Mouse (Mus musculus): ENCODE measurements around the gene Cryba2. TPM values are rescaled to one million over a fixed set of nuclear protein-coding genes. Genes with fewer than 3 reads are reported as not detected.
A peak's percentile ranks its signal among the peaks of the same experiment; 100 is the strongest.

Cryba2 gene
- not detected in 2 replicates for polyA plus RNA-seq (2012; ENCODE audit: insufficient read depth, insufficient read length, low replicate concordance, missing spikeins)

- Histone ChIP-seq H3K4me1 (ENCODE audit: control insufficient read depth, insufficient read depth, low read length) (peaks cover 18% of the 10 kb centered on the region), H3K4me3 (ENCODE audit: insufficient read depth, low read depth, low read length) (peak within 1 kb of the TSS; percentile 6), H3K27ac (ENCODE audit: insufficient read depth, low read depth, low read length) (no peak within 1 kb of the TSS)
- WGBS = 3% methylated on average over 25 of the region's 25 CpGs
- TF ChIP-seq CTCF (IDR thresholded peaks at IDR 0.05; ENCODE audit: insufficient read depth, low read depth, low read length) (peak; percentile 69; the same call in 1 of the 2 replicates), POLR2A (IDR thresholded peaks at IDR 0.05; ENCODE audit: insufficient read depth, low read depth, low read length) (no peak)
These were observed at the start of gene Cryba2 for GRCm38 (mm10) chr1:74893134-74893855. Gene Cryba2 (minus strand): TSS chr1:74893143.

- Histone ChIP-seq H3K4me3 (ENCODE audit: insufficient read depth, low read depth, low read length) (no peak overlapping the region), H3K27ac (ENCODE audit: insufficient read depth, low read depth, low read length) (no peak overlapping the region), H3K4me1 (ENCODE audit: control insufficient read depth, insufficient read depth, low read length) (no peaks in the 10 kb centered on the region)
- no peak for TF ChIP-seq CTCF (IDR thresholded peaks at IDR 0.05; ENCODE audit: insufficient read depth, low read depth, low read length)
- no peak for TF ChIP-seq POLR2A (IDR thresholded peaks at IDR 0.05; ENCODE audit: insufficient read depth, low read depth, low read length)
- 67% methylated on average over 12 of the region's 12 CpGs for WGBS
These were observed 48.9 kb upstream of the Cryba2 start for GRCm38 (mm10) chr1:74941651-74942360.

- TF ChIP-seq CTCF (IDR thresholded peaks at IDR 0.05; ENCODE audit: insufficient read depth, low read depth, low read length) (no peak), POLR2A (IDR thresholded peaks at IDR 0.05; ENCODE audit: insufficient read depth, low read depth, low read length) (no peak)
- Histone ChIP-seq H3K4me3 (ENCODE audit: insufficient read depth, low read depth, low read length) (no peak overlapping the region), H3K27ac (ENCODE audit: insufficient read depth, low read depth, low read length) (no peak overlapping the region), H3K4me1 (ENCODE audit: control insufficient read depth, insufficient read depth, low read length) (no peaks in the 10 kb centered on the region)
- 6% methylated on average over 3 of the region's 3 CpGs for WGBS
These were observed 46.8 kb upstream of the Cryba2 start for GRCm38 (mm10) chr1:74939762-74940161.

GRCm38 (mm10) chr1:74936221-74936830 lies 43.4 kb upstream of the Cryba2 start:
- H3K27ac ChIP-seq (ENCODE audit: insufficient read depth, low read depth, low read length) = no peak overlapping the region
- WGBS = 37% methylated on average over 12 of the region's 12 CpGs
- no peak overlapping the region for H3K4me3 ChIP-seq (ENCODE audit: insufficient read depth, low read depth, low read length)
- no peaks in the 10 kb centered on the region for H3K4me1 ChIP-seq (ENCODE audit: control insufficient read depth, insufficient read depth, low read length)
- TF ChIP-seq POLR2A (IDR thresholded peaks at IDR 0.05; ENCODE audit: insufficient read depth, low read depth, low read length) = no peak
- no peak for TF ChIP-seq CTCF (IDR thresholded peaks at IDR 0.05; ENCODE audit: insufficient read depth, low read depth, low read length)

GRCm38 (mm10) chr1:74935402-74935801 lies 42.5 kb upstream of the Cryba2 start, which contains the start of gene Cfap65:
Gene Cfap65 (minus strand): TSS chr1:74935599.
- Histone ChIP-seq H3K4me1 (ENCODE audit: control insufficient read depth, insufficient read depth, low read length) (no peaks in the 10 kb centered on the region), H3K27ac (ENCODE audit: insufficient read depth, low read depth, low read length) (no peak within 1 kb of the TSS), H3K4me3 (ENCODE audit: insufficient read depth, low read depth, low read length) (peak within 1 kb of the TSS; percentile 47)
- 1% methylated on average over 18 of the region's 18 CpGs for WGBS
- TF ChIP-seq CTCF (IDR thresholded peaks at IDR 0.05; ENCODE audit: insufficient read depth, low read depth, low read length) (no peak), POLR2A (IDR thresholded peaks at IDR 0.05; ENCODE audit: insufficient read depth, low read depth, low read length) (no peak)

- TF ChIP-seq CTCF (IDR thresholded peaks at IDR 0.05; ENCODE audit: insufficient read depth, low read depth, low read length) (no peak), POLR2A (IDR thresholded peaks at IDR 0.05; ENCODE audit: insufficient read depth, low read depth, low read length) (no peak)
- 89% methylated on average over 9 of the region's 9 CpGs for WGBS
These were observed 34.8 kb upstream of the Cryba2 start for GRCm38 (mm10) chr1:74927621-74928296.

GRCm38 (mm10) chr1:74926721-74927120 lies 33.8 kb upstream of the Cryba2 start:
- no peaks in the 10 kb centered on the region for H3K4me1 ChIP-seq (ENCODE audit: control insufficient read depth, insufficient read depth, low read length)
- TF ChIP-seq POLR2A (IDR thresholded peaks at IDR 0.05; ENCODE audit: insufficient read depth, low read depth, low read length) = no peak
- TF ChIP-seq CTCF (IDR thresholded peaks at IDR 0.05; ENCODE audit: insufficient read depth, low read depth, low read length) = peak; percentile 64
- 34% methylated on average over 6 of the region's 6 CpGs for WGBS

More at GRCm38 (mm10) chr1:74927621-74928296, 34.8 kb upstream of the Cryba2 start:
- H3K27ac ChIP-seq (ENCODE audit: insufficient read depth, low read depth, low read length) = no peak overlapping the region
- H3K4me1 ChIP-seq (ENCODE audit: control insufficient read depth, insufficient read depth, low read length) = no peaks in the 10 kb centered on the region
- H3K4me3 ChIP-seq (ENCODE audit: insufficient read depth, low read depth, low read length) = no peak overlapping the region

GRCm38 (mm10) chr1:74924464-74924863 lies 31.5 kb upstream of the Cryba2 start:
- no peaks in the 10 kb centered on the region for H3K4me1 ChIP-seq (ENCODE audit: control insufficient read depth, insufficient read depth, low read length)
- H3K4me3 ChIP-seq (ENCODE audit: insufficient read depth, low read depth, low read length) = no peak overlapping the region
- WGBS = 71% methylated on average over 4 of the region's 4 CpGs
- H3K27ac ChIP-seq (ENCODE audit: insufficient read depth, low read depth, low read length) = no peak overlapping the region
- TF ChIP-seq CTCF (IDR thresholded peaks at IDR 0.05; ENCODE audit: insufficient read depth, low read depth, low read length) (no peak), POLR2A (IDR thresholded peaks at IDR 0.05; ENCODE audit: insufficient read depth, low read depth, low read length) (no peak)

More at GRCm38 (mm10) chr1:74926721-74927120, 33.8 kb upstream of the Cryba2 start:
- H3K27ac ChIP-seq (ENCODE audit: insufficient read depth, low read depth, low read length) = no peak overlapping the region
- H3K4me3 ChIP-seq (ENCODE audit: insufficient read depth, low read depth, low read length) = no peak overlapping the region

All from olfactory bulb, adult 2 months (tissue).